8 mouse cellular contexts compared by ENCODE assay signal in genomic region chr2:152093356-152093792, GRCm38 (mm10). TPM values are rescaled to one million over a fixed set of nuclear protein-coding genes. Genes with fewer than 3 reads are reported as not detected.
A peak's percentile ranks its signal among the peaks of the same experiment; 100 is the strongest.
DNase-seq lines count a peak whose midpoint lies in the region; ATAC-seq and TF ChIP-seq lines count a peak whose summit lies in the region.

No protein-coding gene starts in this region.

- H3K4me3 ChIP-seq in kidney, embryonic 15.5 days (replicated peaks) = peak overlapping the region; percentile 50
- peak overlapping the region; percentile 36 for H3K4me3 ChIP-seq in forebrain, embryonic 12.5 days (replicated peaks)
- peak overlapping the region; percentile 48 for H3K4me3 ChIP-seq in limb, embryonic 13.5 days
- peak overlapping the region; percentile 46 for H3K4me3 ChIP-seq in olfactory bulb, adult 2 months (ENCODE audit: insufficient read depth, low read depth, low read length)

- no peak overlapping the region for H3K27ac ChIP-seq in kidney, embryonic 15.5 days
- H3K27ac ChIP-seq in forebrain, embryonic 12.5 days = peak overlapping the region; percentile 42; the same call in 1 of the 2 replicates
- H3K27ac ChIP-seq in limb, embryonic 13.5 days = no peak overlapping the region
- no peak overlapping the region for H3K27ac ChIP-seq in olfactory bulb, adult 2 months (ENCODE audit: insufficient read depth, low read depth, low read length)

- no peaks in the 10 kb centered on the region for H3K36me3 ChIP-seq in kidney, embryonic 15.5 days
- H3K36me3 ChIP-seq in forebrain, embryonic 12.5 days (replicated peaks) = peaks cover 7% of the 10 kb centered on the region; the same call in 1 of the 2 replicates
- H3K36me3 ChIP-seq in limb, embryonic 13.5 days = no peaks in the 10 kb centered on the region

- peaks cover 22% of the 10 kb centered on the region for H3K4me1 ChIP-seq in kidney, embryonic 15.5 days
- peaks cover 61% of the 10 kb centered on the region for H3K4me1 ChIP-seq in forebrain, embryonic 12.5 days
- peaks cover 16% of the 10 kb centered on the region for H3K4me1 ChIP-seq in limb, embryonic 13.5 days
- H3K4me1 ChIP-seq in olfactory bulb, adult 2 months (ENCODE audit: control insufficient read depth, insufficient read depth, low read length) = peaks cover 15% of the 10 kb centered on the region

- WGBS in kidney, embryonic 15.5 days = 2% methylated on average over 56 of the region's 60 CpGs
- WGBS in forebrain, embryonic 12.5 days = 1% methylated on average over 56 of the region's 60 CpGs
- WGBS in limb, embryonic 13.5 days = 1% methylated on average over 53 of the region's 60 CpGs
- 9% methylated on average over 53 of the region's 60 CpGs for WGBS in olfactory bulb, adult 2 months

- no peak for TF ChIP-seq POLR2A in olfactory bulb, adult 2 months (IDR thresholded peaks at IDR 0.05; ENCODE audit: insufficient read depth, low read depth, low read length)

- TF ChIP-seq CTCF in olfactory bulb, adult 2 months (IDR thresholded peaks at IDR 0.05; ENCODE audit: insufficient read depth, low read depth, low read length) = no peak

- no peak for DNase-seq in kidney, adult 18-20 months
- DNase-seq in adrenal gland, adult 2 months = peak; percentile 73
- DNase-seq in ovary, postnatal 36 days (ENCODE audit: low spot score) = no peak
- DNase-seq in c-Kit-positive CD71-positive TER-119-positive erythroid progenitor cells, embryonic 14.5 days (ENCODE audit: low spot score) = no peak

- H3K4me2 ChIP-seq in kidney, embryonic 15.5 days = peak overlapping the region; percentile 71
- H3K4me2 ChIP-seq in forebrain, embryonic 12.5 days = peak overlapping the region; percentile 52
- H3K4me2 ChIP-seq in limb, embryonic 13.5 days (replicated peaks) = peak overlapping the region; percentile 70

- no peak overlapping the region for H3K9ac ChIP-seq in kidney, embryonic 15.5 days
- peak overlapping the region; percentile 44; the same call in 1 of the 2 replicates for H3K9ac ChIP-seq in forebrain, embryonic 12.5 days
- H3K9ac ChIP-seq in limb, embryonic 13.5 days = peak overlapping the region; percentile 59

- peaks cover 98% of the 10 kb centered on the region for H3K27me3 ChIP-seq in kidney, embryonic 15.5 days
- peaks cover 68% of the 10 kb centered on the region for H3K27me3 ChIP-seq in forebrain, embryonic 12.5 days
- H3K27me3 ChIP-seq in limb, embryonic 13.5 days = peaks cover 99% of the 10 kb centered on the region

- no peaks in the 10 kb centered on the region for H3K9me3 ChIP-seq in kidney, embryonic 15.5 days (replicated peaks)
- H3K9me3 ChIP-seq in forebrain, embryonic 12.5 days = no peaks in the 10 kb centered on the region
- H3K9me3 ChIP-seq in limb, embryonic 13.5 days = no peaks in the 10 kb centered on the region

- ATAC-seq in kidney, embryonic 15.5 days (replicated peaks; ENCODE audit: low FRiP score) = no peak
- no peak for ATAC-seq in forebrain, embryonic 12.5 days (ENCODE audit: low FRiP score)
- peak; percentile 22; the same call in 1 of the 2 replicates for ATAC-seq in limb, embryonic 13.5 days (ENCODE audit: low FRiP score, low read depth)

RNA-seq across cellular contexts. Expression of gene Srxn1, which starts 11.9 kb away (rescaled TPM):
- 12.7 and 14.5 TPM in 2 replicates for polyA plus RNA-seq in kidney, embryonic 15.5 days (2015; fragmentation: Nextera tagmentation; extraction: Ambion mirVana)
- 100 to 1,000 TPM; 188 to 772 TPM for total RNA-seq in adrenal gland, adult 2 months (2021)
- 315 and 608 TPM in 2 replicates for polyA plus RNA-seq in adrenal gland, adult 2 months (2012; rRNA removed)
- polyA plus RNA-seq in forebrain, embryonic 12.5 days (2016; fragmentation: Nextera tagmentation; extraction: Ambion mirVana) = 12.0 and 12.9 TPM in 2 replicates
- polyA plus RNA-seq in limb, embryonic 13.5 days (2015; fragmentation: Nextera tagmentation; extraction: Ambion mirVana) = 9.4 and 10.5 TPM in 2 replicates
- not detected in 2 replicates for polyA plus RNA-seq in olfactory bulb, adult 2 months (2012; ENCODE audit: insufficient read depth, insufficient read length, low replicate concordance, missing spikeins)

RNA-seq across cellular contexts. Expression of gene Scrt2, which starts 12.0 kb away (rescaled TPM):
- 0.04 and 0.05 TPM in 2 replicates for polyA plus RNA-seq in kidney, embryonic 15.5 days (2015; fragmentation: Nextera tagmentation; extraction: Ambion mirVana)
- total RNA-seq in adrenal gland, adult 2 months (2021) = under 1 TPM; 0.21 to 0.35 TPM
- 0.27 and 0.36 TPM in 2 replicates for polyA plus RNA-seq in adrenal gland, adult 2 months (2012; rRNA removed)
- 15.3 and 15.6 TPM in 2 replicates for polyA plus RNA-seq in forebrain, embryonic 12.5 days (2016; fragmentation: Nextera tagmentation; extraction: Ambion mirVana)
- not detected in 2 replicates for polyA plus RNA-seq in limb, embryonic 13.5 days (2015; fragmentation: Nextera tagmentation; extraction: Ambion mirVana)
- polyA plus RNA-seq in olfactory bulb, adult 2 months (2012; ENCODE audit: insufficient read depth, insufficient read length, low replicate concordance, missing spikeins) = not detected in 2 replicates

RNA-seq across cellular contexts. Expression of gene Tcf15, which starts 50.0 kb away (rescaled TPM):
- polyA plus RNA-seq in kidney, embryonic 15.5 days (2015; fragmentation: Nextera tagmentation; extraction: Ambion mirVana) = 13.5 TPM in 2 replicates
- total RNA-seq in adrenal gland, adult 2 months (2021) = 1 to 10 TPM; 2.8 to 5.7 TPM
- 19.0 and 32.0 TPM in 2 replicates for polyA plus RNA-seq in adrenal gland, adult 2 months (2012; rRNA removed)
- polyA plus RNA-seq in forebrain, embryonic 12.5 days (2016; fragmentation: Nextera tagmentation; extraction: Ambion mirVana) = 3.0 and 3.2 TPM in 2 replicates
- polyA plus RNA-seq in limb, embryonic 13.5 days (2015; fragmentation: Nextera tagmentation; extraction: Ambion mirVana) = 7.6 and 8.8 TPM in 2 replicates
- not detected in 2 replicates for polyA plus RNA-seq in olfactory bulb, adult 2 months (2012; ENCODE audit: insufficient read depth, insufficient read length, low replicate concordance, missing spikeins)

Comparison
In these comparisons a context has a peak if more than half of its experiments do, and no peak if none do; other contexts are left out.
1. RNA of gene Scrt2, which starts 12.0 kb away (polyA plus RNA-seq): 15.3 to 15.6 TPM in forebrain, embryonic 12.5 days; 0.27 to 0.36 TPM in adrenal gland, adult 2 months, 0.04 to 0.05 TPM in kidney, embryonic 15.5 days, not detected in limb, embryonic 13.5 days and not detected in olfactory bulb, adult 2 months; every median in the first group is over 10 times any median in the second.
2. Peak in every context shown above with its lines, with median percentiles within 50 percentile points of each other: H3K4me2 ChIP-seq and H3K4me3 ChIP-seq.